Mouse (Mus musculus): ENCODE data around the gene Cops7b. TPM values are rescaled to one million over a fixed set of nuclear protein-coding genes. Genes with fewer than 3 reads are reported as not detected.

Gene Cops7b
- polyA plus RNA-seq, 1 experiment from 2014 or later: 15.7 TPM

DNA sequence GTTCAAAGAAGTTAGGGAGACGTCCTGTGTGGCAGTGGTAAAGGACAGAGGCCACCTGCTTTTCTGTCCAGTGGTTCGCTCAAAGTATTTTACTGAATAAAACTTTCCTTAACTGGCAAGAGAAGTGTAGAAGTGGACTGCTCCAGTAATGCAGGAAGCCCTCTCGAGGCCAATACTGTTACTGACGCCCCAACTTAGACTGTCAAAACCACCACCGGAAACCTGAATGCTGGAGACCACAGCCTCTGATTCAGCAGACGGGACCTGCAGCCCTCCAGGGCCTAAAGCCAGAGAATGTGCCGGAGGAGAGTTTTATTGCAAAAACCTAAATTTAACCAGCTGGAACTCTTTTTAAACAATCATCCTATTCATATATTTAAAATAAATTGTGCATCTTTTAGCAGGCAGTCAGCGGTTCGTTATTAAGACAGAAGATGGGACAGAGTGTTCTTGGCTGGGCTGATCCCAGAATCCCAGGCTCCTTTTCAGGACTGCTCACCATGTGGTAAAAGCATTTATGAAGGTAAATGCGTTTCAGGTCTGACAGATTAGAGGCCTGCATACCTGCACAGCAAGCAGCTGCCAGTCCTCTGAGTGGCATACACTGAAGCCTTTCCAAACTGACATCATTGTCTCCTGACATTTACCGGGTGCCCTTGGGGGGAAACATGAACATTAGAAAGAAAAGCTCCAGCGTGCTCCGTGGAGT lies 60.6 kb downstream of the Cops7b start:
- Histone ChIP-seq H3K4me2 (replicated peaks; ENCODE audit: low read depth) (no peak overlapping the region), H3K36me3 (ENCODE audit: control insufficient read depth, insufficient read depth) (no peaks in the 10 kb centered on the region), H3K4me1 (replicated peaks; ENCODE audit: control insufficient read depth, insufficient read depth, low read length) (no peaks in the 10 kb centered on the region), H3K9me3 (ENCODE audit: control insufficient read depth) (no peaks in the 10 kb centered on the region), H3K4me3 (ENCODE audit: low read depth, low read length) (no peak overlapping the region), H3K27ac (ENCODE audit: low read depth, low read length) (no peak overlapping the region), H3K27me3 (replicated peaks; ENCODE audit: control insufficient read depth, insufficient read depth, low read length) (no peaks in the 10 kb centered on the region), H3K9ac (ENCODE audit: low read depth, low read length) (no peak overlapping the region)
- ATAC-seq: no peak
- WGBS: 71% methylated on average over 13 of the region's 13 CpGs
- peak; percentile 40 for TF ChIP-seq CTCF (IDR thresholded peaks at IDR 0.05; ENCODE audit: low read depth)

- Histone ChIP-seq H3K27ac (ENCODE audit: low read depth, low read length) (no peak overlapping the region), H3K9me3 (ENCODE audit: control insufficient read depth) (no peaks in the 10 kb centered on the region), H3K36me3 (ENCODE audit: control insufficient read depth, insufficient read depth) (no peaks in the 10 kb centered on the region), H3K4me1 (replicated peaks; ENCODE audit: control insufficient read depth, insufficient read depth, low read length) (no peaks in the 10 kb centered on the region), H3K4me2 (replicated peaks; ENCODE audit: low read depth) (no peak overlapping the region), H3K9ac (ENCODE audit: low read depth, low read length) (no peak overlapping the region), H3K4me3 (ENCODE audit: low read depth, low read length) (no peak overlapping the region), H3K27me3 (replicated peaks; ENCODE audit: control insufficient read depth, insufficient read depth, low read length) (no peaks in the 10 kb centered on the region)
- no peak for TF ChIP-seq CTCF (IDR thresholded peaks at IDR 0.05; ENCODE audit: low read depth)
- WGBS: 44% methylated on average over 2 of the region's 2 CpGs
- no peak for ATAC-seq
Observed at GRCm38 (mm10) chr1:86647517-86647916, 64.8 kb downstream of the Cops7b start.

- Histone ChIP-seq H3K27ac (ENCODE audit: low read depth, low read length) (no peak overlapping the region), H3K9ac (ENCODE audit: low read depth, low read length) (no peak overlapping the region), H3K4me1 (replicated peaks; ENCODE audit: control insufficient read depth, insufficient read depth, low read length) (no peaks in the 10 kb centered on the region), H3K27me3 (replicated peaks; ENCODE audit: control insufficient read depth, insufficient read depth, low read length) (no peaks in the 10 kb centered on the region), H3K4me2 (replicated peaks; ENCODE audit: low read depth) (no peak overlapping the region), H3K9me3 (ENCODE audit: control insufficient read depth) (no peaks in the 10 kb centered on the region), H3K4me3 (ENCODE audit: low read depth, low read length) (no peak overlapping the region), H3K36me3 (ENCODE audit: control insufficient read depth, insufficient read depth) (no peaks in the 10 kb centered on the region)
- TF ChIP-seq CTCF (IDR thresholded peaks at IDR 0.05; ENCODE audit: low read depth): peak; percentile 94
- 16% methylated on average over 6 of the region's 6 CpGs for WGBS
- ATAC-seq: no peak
Observed at GRCm38 (mm10) chr1:86650272-86650671, 67.6 kb downstream of the Cops7b start.

DNA sequence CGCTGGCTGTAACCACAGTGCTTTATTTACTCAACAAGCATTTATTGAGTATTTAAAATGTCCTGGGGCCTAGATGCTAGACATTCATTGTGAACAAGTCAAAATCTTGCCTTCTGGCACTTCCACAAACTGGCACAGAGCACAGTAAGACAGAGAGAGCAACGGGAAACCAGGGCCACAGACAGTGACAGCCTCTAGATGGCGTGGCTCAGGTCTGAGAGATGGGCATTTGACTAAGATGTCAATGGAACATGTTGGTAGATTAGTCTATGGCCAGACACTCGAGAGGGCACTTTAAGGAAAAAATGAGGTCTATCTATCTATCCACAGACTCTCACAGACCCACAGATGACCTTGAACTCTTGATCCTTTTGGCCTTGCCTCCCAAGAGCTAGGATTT lies 70.0 kb downstream of the Cops7b start:
- Histone ChIP-seq H3K9me3 (ENCODE audit: control insufficient read depth) (no peaks in the 10 kb centered on the region), H3K4me3 (ENCODE audit: low read depth, low read length) (no peak overlapping the region), H3K4me2 (replicated peaks; ENCODE audit: low read depth) (no peak overlapping the region), H3K4me1 (replicated peaks; ENCODE audit: control insufficient read depth, insufficient read depth, low read length) (no peaks in the 10 kb centered on the region), H3K9ac (ENCODE audit: low read depth, low read length) (no peak overlapping the region), H3K36me3 (ENCODE audit: control insufficient read depth, insufficient read depth) (no peaks in the 10 kb centered on the region), H3K27ac (ENCODE audit: low read depth, low read length) (no peak overlapping the region), H3K27me3 (replicated peaks; ENCODE audit: control insufficient read depth, insufficient read depth, low read length) (no peaks in the 10 kb centered on the region)
- no peak for ATAC-seq
- peak; percentile 53 for TF ChIP-seq CTCF (IDR thresholded peaks at IDR 0.05; ENCODE audit: low read depth)
- WGBS: 52% methylated on average over 4 of the region's 4 CpGs

DNA sequence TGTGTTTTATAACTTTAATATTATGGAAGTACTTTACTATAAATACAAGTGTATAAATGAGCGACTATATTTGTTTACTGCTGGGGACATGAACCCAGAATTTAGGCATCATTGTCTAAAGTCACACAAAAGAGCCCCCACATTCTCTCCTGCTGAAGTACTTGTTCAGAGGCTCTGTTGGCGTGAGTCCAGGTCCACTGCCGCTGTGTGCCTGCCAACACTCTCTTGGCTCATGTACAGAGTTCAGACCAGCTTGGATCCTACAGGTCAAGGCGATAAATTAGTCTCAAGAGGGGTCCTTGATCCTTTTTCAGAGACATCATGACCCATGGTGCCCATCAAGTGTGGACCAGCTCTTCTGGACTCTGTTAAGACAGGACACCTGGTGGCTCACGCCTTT lies 74.4 kb downstream of the Cops7b start:
- no peak overlapping the region for H3K27ac ChIP-seq (ENCODE audit: low read depth, low read length)
- H3K4me3 ChIP-seq (ENCODE audit: low read depth, low read length): no peak overlapping the region
- H3K27me3 ChIP-seq (replicated peaks; ENCODE audit: control insufficient read depth, insufficient read depth, low read length): no peaks in the 10 kb centered on the region
- no peak overlapping the region for H3K4me2 ChIP-seq (replicated peaks; ENCODE audit: low read depth)
- no peak for ATAC-seq
- H3K36me3 ChIP-seq (ENCODE audit: control insufficient read depth, insufficient read depth): no peaks in the 10 kb centered on the region
- H3K9me3 ChIP-seq (ENCODE audit: control insufficient read depth): no peaks in the 10 kb centered on the region
- H3K9ac ChIP-seq (ENCODE audit: low read depth, low read length): no peak overlapping the region
- H3K4me1 ChIP-seq (replicated peaks; ENCODE audit: control insufficient read depth, insufficient read depth, low read length): no peaks in the 10 kb centered on the region
- WGBS: 78% methylated on average over 5 of the region's 5 CpGs
- no peak for TF ChIP-seq CTCF (IDR thresholded peaks at IDR 0.05; ENCODE audit: low read depth)

Small RNAs within 50 kb of the gene (microRNA-seq; reads per million reads assigned to microRNA genes)
- gene Gm22955: not detected

Other genes starting within 250 kb of the Cops7b start
- gene Ncl, start 223.5 kb upstream of the Cops7b start, polyA plus RNA-seq (2015; fragmentation: Nextera tagmentation; extraction: Ambion mirVana): 172 and 188 TPM in 2 replicates
- gene Nmur1, start 156.7 kb upstream of the Cops7b start, polyA plus RNA-seq (2015; fragmentation: Nextera tagmentation; extraction: Ambion mirVana): 4.3 and 4.5 TPM in 2 replicates
- gene Tex44, start 156.6 kb upstream of the Cops7b start, polyA plus RNA-seq (2015; fragmentation: Nextera tagmentation; extraction: Ambion mirVana): not detected in 2 replicates
- 1,008 and 1,098 TPM in 2 replicates for gene Ptma, start 56.2 kb upstream of the Cops7b start, polyA plus RNA-seq (2015; fragmentation: Nextera tagmentation; extraction: Ambion mirVana)
- 41.9 and 42.6 TPM in 2 replicates for gene Pde6d, start 275 bp upstream of the Cops7b start, polyA plus RNA-seq (2015; fragmentation: Nextera tagmentation; extraction: Ambion mirVana)
- 0.30 and 0.38 TPM in 2 replicates for gene Nppc, start 87.7 kb downstream of the Cops7b start, polyA plus RNA-seq (2015; fragmentation: Nextera tagmentation; extraction: Ambion mirVana)
- gene Dis3l2, start 120.9 kb downstream of the Cops7b start, polyA plus RNA-seq (2015; fragmentation: Nextera tagmentation; extraction: Ambion mirVana): 11.7 and 12.5 TPM in 2 replicates